Mouse (Mus musculus) gastrocnemius, adult 2 months (tissue): ENCODE data around the gene Cd180. TPM values are rescaled to one million over a fixed set of nuclear protein-coding genes. Genes with fewer than 3 reads are reported as not detected.
"Not testable (repeated sequence)": the region's sequence is repeated elsewhere in the genome, so short reads cannot be mapped to it uniquely, and the experiment has no call there.

Source experiments
- DNase-seq: peaks from one replicate; pipeline ENCODE4 v3.0.0; 2022
- H3K27ac ChIP-seq: fragments of 200-600 bp; 2 replicates; pipeline ENCODE4 v1.8.1; 2022; ENCODE audit warnings: mild to moderate bottlenecking
- H3K4me3 ChIP-seq: fragments of 200-600 bp; 2 replicates; pipeline ENCODE4 v1.8.1; 2022; ENCODE audit warnings: mild to moderate bottlenecking, moderate library complexity
- CTCF ChIP-seq: fragments of 200-600 bp; IDR thresholded peaks from 2 replicates; pipeline ENCODE4 v1.8.1; 2022; ENCODE audit warnings: antibody characterized with exemption, mild to moderate bottlenecking, moderate library complexity
- intact Hi-C: fragments of 180-260 bp; cut with DNase I; formaldehyde crosslinking; loops from one replicate; pipeline ENCODE4 v1.15.1; 2025
- total RNA-seq, 2 experiments: library from RNA; stranded (reverse); gene quantifications; 2 replicates each; pipeline ENCODE4 v1.2.3; 2021

Gene Cd180
- total RNA-seq, 2 experiments from 2014 or later: 0.08 to 0.13 TPM

GRCm38 (mm10) chr13:102665588-102666232 is 27.6 kb upstream of the Cd180 start:
- intact Hi-C loops: no loop called here
- 0 out of 2 replicates have a peak overlapping the region, but pooled peaks have one; percentile 5 for H3K4me3 ChIP-seq
- no peak for DNase-seq
- H3K27ac ChIP-seq: no peak overlapping the region
- no peak for TF ChIP-seq CTCF

- TF ChIP-seq CTCF: no peak
- intact Hi-C loops: no loop called here
- DNase-seq: no peak
- Histone ChIP-seq H3K4me3 (no peak overlapping the region), H3K27ac (no peak overlapping the region)
Observed at GRCm38 (mm10) chr13:102666233-102666614, 27.1 kb upstream of the Cd180 start.

- intact Hi-C loops: no loop called here
- TF ChIP-seq CTCF: no peak
- H3K27ac ChIP-seq: no peak overlapping the region
- H3K4me3 ChIP-seq: no peak overlapping the region
- no peak for DNase-seq
Observed at GRCm38 (mm10) chr13:102666731-102667130, 26.6 kb upstream of the Cd180 start.

GRCm38 (mm10) chr13:102667401-102667800 is 26.0 kb upstream of the Cd180 start:
- no peak overlapping the region for H3K4me3 ChIP-seq
- DNase-seq: no peak

GRCm38 (mm10) chr13:102667842-102668241 is 25.5 kb upstream of the Cd180 start:
- no peak for DNase-seq
- no peak for TF ChIP-seq CTCF
- no peak overlapping the region for H3K27ac ChIP-seq
- intact Hi-C loops: no loop called here
- H3K4me3 ChIP-seq: no peak overlapping the region

More at GRCm38 (mm10) chr13:102667401-102667800, 26.0 kb upstream of the Cd180 start:
- H3K27ac ChIP-seq: no peak overlapping the region
- TF ChIP-seq CTCF: no peak
- intact Hi-C loops: no loop called here

- Histone ChIP-seq H3K27ac (no peak overlapping the region), H3K4me3 (no peak overlapping the region)
- no peak for DNase-seq
- intact Hi-C loops: no loop called here
- TF ChIP-seq CTCF: no peak
Observed at GRCm38 (mm10) chr13:102668933-102669332, 24.4 kb upstream of the Cd180 start.

GRCm38 (mm10) chr13:102669522-102670256 is 23.7 kb upstream of the Cd180 start:
- no peak overlapping the region for H3K4me3 ChIP-seq
- no peak overlapping the region for H3K27ac ChIP-seq
- TF ChIP-seq CTCF: no peak
- DNase-seq: no peak
- intact Hi-C loops: loop anchor here (10.0 kb wide), 1 partner anchor 975 kb away; no protein-coding TSS in a partner anchor

- Histone ChIP-seq H3K27ac (no peak overlapping the region), H3K4me3 (no peak overlapping the region)
- intact Hi-C loops: loop anchor here (10.0 kb wide), 1 partner anchor 974 kb away; no protein-coding TSS in a partner anchor
- DNase-seq: no peak
- no peak for TF ChIP-seq CTCF
Observed at GRCm38 (mm10) chr13:102670503-102670902, 22.9 kb upstream of the Cd180 start.

GRCm38 (mm10) chr13:102674083-102674482 is 19.3 kb upstream of the Cd180 start:
- Histone ChIP-seq H3K27ac (no peak overlapping the region), H3K4me3 (no peak overlapping the region)
- intact Hi-C loops: loop anchor here (10.0 kb wide), 1 partner anchor 971 kb away; no protein-coding TSS in a partner anchor
- TF ChIP-seq CTCF: no peak
- DNase-seq: no peak

GRCm38 (mm10) chr13:102677602-102678001 is 15.8 kb upstream of the Cd180 start:
- intact Hi-C loops: loop anchor here (1.0 to 10.0 kb wide), 3 partner anchors 67 to 967 kb away; no protein-coding TSS in a partner anchor
- H3K27ac ChIP-seq, DNase-seq, H3K4me3 ChIP-seq: not testable (repeated sequence)

GRCm38 (mm10) chr13:102678482-102678881 is 14.9 kb upstream of the Cd180 start:
- Histone ChIP-seq H3K4me3 (no peak overlapping the region), H3K27ac (no peak overlapping the region)
- intact Hi-C loops: loop anchor here (1.0 to 10.0 kb wide), 3 partner anchors 66 to 966 kb away; no protein-coding TSS in a partner anchor
- peak; percentile 71 for DNase-seq
- TF ChIP-seq CTCF: peak; percentile 90; the same call in 1 of the 2 replicates

- no peak for TF ChIP-seq CTCF
- DNase-seq: no peak
- intact Hi-C loops: no loop called here
- no peak overlapping the region for H3K27ac ChIP-seq
- no peak overlapping the region for H3K4me3 ChIP-seq
Observed at GRCm38 (mm10) chr13:102684890-102685289, 8.5 kb upstream of the Cd180 start.

GRCm38 (mm10) chr13:102688121-102688520 is 5.2 kb upstream of the Cd180 start:
- TF ChIP-seq CTCF: no peak
- intact Hi-C loops: no loop called here
- DNase-seq: no peak

More at GRCm38 (mm10) chr13:102688121-102688520, 5.2 kb upstream of the Cd180 start:
- H3K27ac ChIP-seq: no peak overlapping the region
- no peak overlapping the region for H3K4me3 ChIP-seq
